Comparison of ENCODE assay signal across 20 mouse cellular contexts in genomic region chr11:28216316-28216715, GRCm38 (mm10).
DNase-seq lines count a peak whose midpoint lies in the region; ATAC-seq and TF ChIP-seq lines count a peak whose summit lies in the region.
"Had no signal": no experiment of that assay in that cellular context is flagged by ENCODE, and none has a peak within 500 bp of the region (broad histone marks: within the 10 kb centered on the region; RNA-seq: fewer than 3 reads in every experiment).

No protein-coding gene starts in this region.

- WGBS in hindbrain, postnatal 0 days = 79% methylated on average over 1 of the region's 1 CpGs
- 93% methylated on average over 1 of the region's 1 CpGs for WGBS in hindbrain, embryonic 10.5 days
- 56% methylated on average over 1 of the region's 1 CpGs for WGBS in kidney, embryonic 16.5 days
- 91% methylated on average over 1 of the region's 1 CpGs for WGBS in midbrain, embryonic 13.5 days

- no peak overlapping the region for H3K4me2 ChIP-seq in hindbrain, postnatal 0 days (ENCODE audit: low read depth, low read length)
- no peak overlapping the region for H3K4me2 ChIP-seq in kidney, embryonic 16.5 days (replicated peaks; ENCODE audit: low read depth, low read length)
- H3K4me2 ChIP-seq in midbrain, embryonic 13.5 days (replicated peaks) = no peak overlapping the region
- H3K4me2 ChIP-seq: limb, embryonic 13.5 days; liver, embryonic 12.5 days; midbrain, embryonic 12.5 days had no signal

- H3K27me3 ChIP-seq in hindbrain, postnatal 0 days (ENCODE audit: insufficient read depth, low read length) = no peaks in the 10 kb centered on the region
- no peaks in the 10 kb centered on the region for H3K27me3 ChIP-seq in hindbrain, embryonic 10.5 days (ENCODE audit: insufficient read depth, poor library complexity, severe bottlenecking)
- no peaks in the 10 kb centered on the region for H3K27me3 ChIP-seq in kidney, embryonic 16.5 days (ENCODE audit: insufficient read depth, low read length)
- no peaks in the 10 kb centered on the region for H3K27me3 ChIP-seq in midbrain, embryonic 13.5 days
- H3K27me3 ChIP-seq: limb, embryonic 13.5 days; liver, embryonic 12.5 days; midbrain, embryonic 12.5 days had no signal

- peaks cover 5% of the 10 kb centered on the region; the same call in 1 of the 2 replicates for H3K9me3 ChIP-seq in hindbrain, postnatal 0 days (ENCODE audit: low read length)
- H3K9me3 ChIP-seq in hindbrain, embryonic 10.5 days = peaks cover 7% of the 10 kb centered on the region; the same call in 1 of the 2 replicates
- H3K9me3 ChIP-seq in kidney, embryonic 16.5 days (ENCODE audit: low read length) = no peaks in the 10 kb centered on the region
- peaks cover 6% of the 10 kb centered on the region; the same call in 1 of the 2 replicates for H3K9me3 ChIP-seq in midbrain, embryonic 13.5 days
- H3K9me3 ChIP-seq: embryonic facial prominence, embryonic 10.5 days; liver, embryonic 12.5 days; midbrain, embryonic 12.5 days had no signal

- H3K36me3 ChIP-seq in hindbrain, postnatal 0 days (ENCODE audit: insufficient read depth, low read length) = no peaks in the 10 kb centered on the region
- H3K36me3 ChIP-seq in hindbrain, embryonic 10.5 days = no peaks in the 10 kb centered on the region
- H3K36me3 ChIP-seq in kidney, embryonic 16.5 days (ENCODE audit: insufficient read depth, low read length) = no peaks in the 10 kb centered on the region
- H3K36me3 ChIP-seq in midbrain, embryonic 13.5 days = no peaks in the 10 kb centered on the region
- H3K36me3 ChIP-seq: embryonic facial prominence, embryonic 10.5 days; limb, embryonic 13.5 days; liver, embryonic 12.5 days; midbrain, embryonic 12.5 days had no signal

- H3K27ac ChIP-seq in hindbrain, postnatal 0 days = no peak overlapping the region
- no peak overlapping the region for H3K27ac ChIP-seq in hindbrain, embryonic 10.5 days
- H3K27ac ChIP-seq in kidney, embryonic 16.5 days (ENCODE audit: low read length) = no peak overlapping the region
- H3K27ac ChIP-seq in midbrain, embryonic 13.5 days = no peak overlapping the region
- H3K27ac ChIP-seq: embryonic facial prominence, embryonic 10.5 days; gastrocnemius, adult 2 months; layer of hippocampus, adult 2 months; limb, embryonic 13.5 days; liver, embryonic 12.5 days; midbrain, embryonic 12.5 days had no signal

- H3K4me3 ChIP-seq in hindbrain, postnatal 0 days (ENCODE audit: low read length) = no peak overlapping the region
- no peak overlapping the region for H3K4me3 ChIP-seq in hindbrain, embryonic 10.5 days
- H3K4me3 ChIP-seq in kidney, embryonic 16.5 days (ENCODE audit: low read length) = no peak overlapping the region
- no peak overlapping the region for H3K4me3 ChIP-seq in midbrain, embryonic 13.5 days (replicated peaks)
- H3K4me3 ChIP-seq: embryonic facial prominence, embryonic 10.5 days; gastrocnemius, adult 2 months; layer of hippocampus, adult 2 months; limb, embryonic 13.5 days; liver, embryonic 12.5 days; midbrain, embryonic 12.5 days had no signal

- no peak for TF ChIP-seq CTCF in hindbrain, postnatal 0 days (IDR thresholded peaks at IDR 0.05; ENCODE audit: low read depth)

- peak; percentile 3 to 23 for DNase-seq in cerebellum, postnatal 10 days
- no peak for DNase-seq in cerebellum, adult 11-12 months
- peak; percentile 8 for DNase-seq in hindbrain, postnatal 0 days (ENCODE audit: low spot score)
- DNase-seq in hindbrain, embryonic 10.5 days (ENCODE audit: low spot score) = no peak
- peak; percentile 62 for DNase-seq in Muller cell, postnatal 12 days (ENCODE audit: inconsistent ontology term)
- DNase-seq in lung, postnatal 10 days = no peak
- DNase-seq: adrenal gland, postnatal 36 days; cerebellum, adult 2 months; gastrocnemius, adult 2 months; layer of hippocampus, postnatal 36 days; lung, adult 18-20 months; lung, postnatal 14 days; thymus, postnatal 14 days had no signal

- no peak overlapping the region for H3K9ac ChIP-seq in hindbrain, postnatal 0 days (replicated peaks; ENCODE audit: low read length)
- H3K9ac ChIP-seq in kidney, embryonic 16.5 days (replicated peaks; ENCODE audit: low read length) = no peak overlapping the region
- no peak overlapping the region for H3K9ac ChIP-seq in midbrain, embryonic 13.5 days (replicated peaks)
- H3K9ac ChIP-seq: limb, embryonic 13.5 days; liver, embryonic 12.5 days; midbrain, embryonic 12.5 days had no signal

- H3K4me1 ChIP-seq in hindbrain, postnatal 0 days (ENCODE audit: insufficient read depth, low read length) = no peaks in the 10 kb centered on the region
- H3K4me1 ChIP-seq in hindbrain, embryonic 10.5 days (replicated peaks) = no peaks in the 10 kb centered on the region
- H3K4me1 ChIP-seq in kidney, embryonic 16.5 days (ENCODE audit: insufficient read depth, low read length) = no peaks in the 10 kb centered on the region
- H3K4me1 ChIP-seq in midbrain, embryonic 13.5 days (replicated peaks) = no peaks in the 10 kb centered on the region
- H3K4me1 ChIP-seq: embryonic facial prominence, embryonic 10.5 days; limb, embryonic 13.5 days; liver, embryonic 12.5 days; midbrain, embryonic 12.5 days had no signal

- ATAC-seq in hindbrain, postnatal 0 days = no peak
- ATAC-seq in kidney, embryonic 16.5 days (ENCODE audit: low FRiP score, low TSS enrichment) = peak; percentile 89; the same call in 1 of the 2 replicates
- no peak for ATAC-seq in midbrain, embryonic 13.5 days
- ATAC-seq: liver, embryonic 12.5 days had no signal

Comparison
In these comparisons a context has a peak if more than half of its experiments do, and no peak if none do; other contexts are left out.
1. DNase-seq: peak in cerebellum, postnatal 10 days (2 of 2), hindbrain, postnatal 0 days (single experiment) and Muller cell, postnatal 12 days (single experiment); none in cerebellum, adult 11-12 months (single experiment), hindbrain, embryonic 10.5 days (single experiment) and lung, postnatal 10 days (single experiment).